Mouse (Mus musculus) limb, embryonic 12.5 days (tissue): ENCODE results near the gene Pappa. TPM values are rescaled to one million over a fixed set of nuclear protein-coding genes. Genes with fewer than 3 reads are reported as not detected.

Source experiments
- ATAC-seq: fragments of 200-750 bp; cut with Nextera tagmentation; 2 replicates; pipeline ENCODE4 v1.8.0; 2017; ENCODE audit warnings: low read depth, moderate TSS enrichment; ENCODE audit not compliant: insufficient number of reproducible peaks, insufficient read depth, low FRiP score, low TSS enrichment
- H3K27ac ChIP-seq: fragments of 300-500 bp; sonication (generic); 2 replicates; pipeline ENCODE4 v1.5.1; 2016; ENCODE audit warnings: mild to moderate bottlenecking, moderate library complexity
- H3K27me3 ChIP-seq: fragments of 300-500 bp; sonication (generic); 2 replicates; pipeline ENCODE4 v1.6.1; 2016; ENCODE audit warnings: mild to moderate bottlenecking, moderate library complexity
- H3K36me3 ChIP-seq: fragments of 300-500 bp; sonication (generic); 2 replicates; pipeline ENCODE4 v1.6.1; 2016; ENCODE audit warnings: mild to moderate bottlenecking, moderate library complexity
- H3K4me1 ChIP-seq: fragments of 300-500 bp; sonication (generic); replicated peaks from 2 replicates; pipeline ENCODE4 v1.6.1; 2016
- H3K4me2 ChIP-seq: fragments of 300-500 bp; sonication (generic); 2 replicates; pipeline ENCODE4 v1.6.1; 2016; ENCODE audit warnings: mild to moderate bottlenecking, moderate library complexity
- H3K4me3 ChIP-seq: fragments of 300-500 bp; sonication (generic); replicated peaks from 2 replicates; pipeline ENCODE4 v1.5.1; 2016; ENCODE audit warnings: mild to moderate bottlenecking
- H3K9ac ChIP-seq: fragments of 300-500 bp; sonication (generic); replicated peaks from 2 replicates; pipeline ENCODE4 v1.6.1; 2016; ENCODE audit warnings: mild to moderate bottlenecking, moderate library complexity
- H3K9me3 ChIP-seq: fragments of 300-500 bp; sonication (generic); 2 replicates; pipeline ENCODE4 v1.6.1; 2016; ENCODE audit warnings: mild to moderate bottlenecking, moderate library complexity
- WGBS: fragments of 180-500 bp; shearing (Covaris S2); methylation state at CpG from one replicate; pipeline ENCODE4 v1.1.7; 2016; 5-methylcytosine and 5-hydroxymethylcytosine counted together
- polyA plus RNA-seq: library from polyadenylated mRNA; unstranded; fragments of >200 nt; fragmentation: Nextera tagmentation; extraction: Ambion mirVana; gene quantifications from 2 replicates; pipeline ENCODE4 v1.2.1, GENCODE M21; 2016

Gene Pappa
- polyA plus RNA-seq, 1 experiment from 2014 or later = 1.1 TPM

DNA sequence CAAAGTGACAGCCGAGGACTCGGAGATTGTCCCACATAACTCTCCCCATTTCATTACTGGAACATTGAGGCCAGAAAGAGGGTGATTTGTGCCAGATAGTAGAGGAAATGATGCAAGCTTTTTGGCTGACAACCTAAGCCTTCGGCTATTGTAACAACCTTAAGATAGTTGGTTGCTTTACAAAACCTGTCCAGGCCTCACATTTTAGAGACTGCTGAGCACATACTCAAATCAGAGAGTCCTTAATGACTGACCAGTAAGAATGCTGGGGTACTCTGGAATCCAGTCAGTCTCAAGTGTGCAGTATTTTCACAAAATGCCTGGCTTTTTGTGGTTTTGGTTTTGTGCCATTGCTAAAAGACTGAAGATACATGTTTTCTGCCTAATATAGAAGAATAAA is 217.8 kb downstream of the Pappa start:
- Histone ChIP-seq H3K4me3 (no peak overlapping the region), H3K4me2 (no peak overlapping the region), H3K9ac (no peak overlapping the region), H3K27me3 (no peaks in the 10 kb centered on the region), H3K9me3 (no peaks in the 10 kb centered on the region), H3K4me1 (no peaks in the 10 kb centered on the region), H3K27ac (no peak overlapping the region), H3K36me3 (no peaks in the 10 kb centered on the region)
- WGBS = 84% methylated on average over 3 of the region's 3 CpGs
- ATAC-seq = no peak

GRCm38 (mm10) chr4:65350521-65350920 is 226.5 kb downstream of the Pappa start:
- no peaks in the 10 kb centered on the region for H3K27me3 ChIP-seq
- no peak overlapping the region for H3K4me3 ChIP-seq
- H3K4me2 ChIP-seq = no peak overlapping the region
- H3K36me3 ChIP-seq = no peaks in the 10 kb centered on the region
- H3K9ac ChIP-seq = no peak overlapping the region
- WGBS = 76% methylated on average over 7 of the region's 7 CpGs
- no peaks in the 10 kb centered on the region for H3K9me3 ChIP-seq
- no peaks in the 10 kb centered on the region for H3K4me1 ChIP-seq
- no peak overlapping the region for H3K27ac ChIP-seq
- ATAC-seq = no peak

GRCm38 (mm10) chr4:65354580-65354979 is 230.6 kb downstream of the Pappa start:
- Histone ChIP-seq H3K36me3 (no peaks in the 10 kb centered on the region), H3K9ac (no peak overlapping the region), H3K4me3 (no peak overlapping the region), H3K9me3 (no peaks in the 10 kb centered on the region), H3K4me2 (no peak overlapping the region), H3K27ac (no peak overlapping the region), H3K27me3 (no peaks in the 10 kb centered on the region), H3K4me1 (no peaks in the 10 kb centered on the region)
- WGBS = 89% methylated on average over 4 of the region's 4 CpGs
- ATAC-seq = no peak

- Histone ChIP-seq H3K27ac (peak overlapping the region; percentile 71), H3K4me3 (no peak overlapping the region), H3K4me1 (no peaks in the 10 kb centered on the region; the same call in 1 of the 2 replicates), H3K9me3 (0 out of 2 replicates have a peak, but pooled peaks cover 4% of the 10 kb centered on the region), H3K4me2 (no peak overlapping the region), H3K9ac (no peak overlapping the region), H3K36me3 (no peaks in the 10 kb centered on the region), H3K27me3 (no peaks in the 10 kb centered on the region)
- ATAC-seq = no peak
Observed at GRCm38 (mm10) chr4:65367135-65367534, 243.2 kb downstream of the Pappa start.

GRCm38 (mm10) chr4:65372731-65373130 is 248.8 kb downstream of the Pappa start:
- H3K4me3 ChIP-seq = no peak overlapping the region
- H3K36me3 ChIP-seq = no peaks in the 10 kb centered on the region
- H3K27ac ChIP-seq = no peak overlapping the region
- no peaks in the 10 kb centered on the region for H3K27me3 ChIP-seq
- ATAC-seq = no peak
- H3K9me3 ChIP-seq = 0 out of 2 replicates have a peak, but pooled peaks cover 4% of the 10 kb centered on the region
- no peak overlapping the region for H3K9ac ChIP-seq
- H3K4me1 ChIP-seq = 0 out of 2 replicates have a peak, but pooled peaks cover 4% of the 10 kb centered on the region
- 95% methylated on average over 3 of the region's 3 CpGs for WGBS
- no peak overlapping the region for H3K4me2 ChIP-seq

GRCm38 (mm10) chr4:65373841-65374240 is 249.9 kb downstream of the Pappa start:
- H3K9me3 ChIP-seq = 0 out of 2 replicates have a peak, but pooled peaks cover 4% of the 10 kb centered on the region
- H3K36me3 ChIP-seq = no peaks in the 10 kb centered on the region
- no peak overlapping the region for H3K9ac ChIP-seq
- no peaks in the 10 kb centered on the region for H3K27me3 ChIP-seq
- whole genome bisulfite sequencing = 21% methylated on average over 1 of the region's 1 CpGs
- H3K4me3 ChIP-seq = no peak overlapping the region
- H3K4me2 ChIP-seq = no peak overlapping the region
- ATAC-seq = no peak
- H3K4me1 ChIP-seq = 0 out of 2 replicates have a peak, but pooled peaks cover 4% of the 10 kb centered on the region
- no peak overlapping the region for H3K27ac ChIP-seq

- no peaks in the 10 kb centered on the region for H3K27me3 ChIP-seq
- H3K27ac ChIP-seq = no peak overlapping the region
- no peaks in the 10 kb centered on the region for H3K9me3 ChIP-seq
- H3K4me3 ChIP-seq = no peak overlapping the region
- H3K36me3 ChIP-seq = no peaks in the 10 kb centered on the region
- H3K4me2 ChIP-seq = no peak overlapping the region
- ATAC-seq = no peak
- H3K4me1 ChIP-seq = 0 out of 2 replicates have a peak, but pooled peaks cover 4% of the 10 kb centered on the region
- no peak overlapping the region for H3K9ac ChIP-seq
- WGBS = 93% methylated on average over 2 of the region's 2 CpGs
Observed at GRCm38 (mm10) chr4:65376571-65376970, 252.6 kb downstream of the Pappa start.

GRCm38 (mm10) chr4:65379461-65379860 is 255.5 kb downstream of the Pappa start:
- Histone ChIP-seq H3K9me3 (no peaks in the 10 kb centered on the region), H3K4me1 (0 out of 2 replicates have a peak, but pooled peaks cover 2% of the 10 kb centered on the region), H3K36me3 (no peaks in the 10 kb centered on the region), H3K9ac (no peak overlapping the region), H3K4me2 (no peak overlapping the region), H3K27me3 (no peaks in the 10 kb centered on the region), H3K4me3 (no peak overlapping the region), H3K27ac (no peak overlapping the region)
- WGBS = 90% methylated on average over 4 of the region's 4 CpGs
- no peak for ATAC-seq

- Histone ChIP-seq H3K4me1 (0 out of 2 replicates have a peak, but pooled peaks cover 2% of the 10 kb centered on the region), H3K27ac (no peak overlapping the region), H3K4me2 (no peak overlapping the region), H3K9me3 (no peaks in the 10 kb centered on the region), H3K9ac (no peak overlapping the region), H3K4me3 (no peak overlapping the region), H3K27me3 (no peaks in the 10 kb centered on the region), H3K36me3 (no peaks in the 10 kb centered on the region)
- no peak for ATAC-seq
- 66% methylated on average over 4 of the region's 4 CpGs for WGBS
Observed at GRCm38 (mm10) chr4:65383070-65383469, 259.1 kb downstream of the Pappa start.

DNA sequence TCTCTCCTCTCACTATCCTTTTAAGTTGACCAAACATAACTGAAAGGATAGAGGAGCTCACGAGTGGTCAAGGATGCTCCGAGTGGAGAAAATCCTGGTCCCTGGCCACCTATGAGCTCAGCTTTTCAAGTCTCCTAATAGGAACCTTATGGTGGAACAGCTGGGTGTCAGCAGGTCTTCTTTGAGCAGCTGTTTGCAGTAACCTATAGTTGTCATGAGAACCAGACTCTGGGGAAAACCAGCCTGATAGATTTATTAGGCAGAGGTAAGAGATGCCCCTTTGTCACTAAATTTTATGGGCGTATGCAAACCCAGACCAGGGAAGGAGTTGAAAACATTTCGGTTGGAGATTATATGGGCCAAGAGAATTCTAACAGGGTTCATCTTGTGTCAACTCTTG is 267.0 kb downstream of the Pappa start:
- Histone ChIP-seq H3K9me3 (no peaks in the 10 kb centered on the region), H3K36me3 (no peaks in the 10 kb centered on the region), H3K4me1 (0 out of 2 replicates have a peak, but pooled peaks cover 3% of the 10 kb centered on the region), H3K4me2 (no peak overlapping the region), H3K9ac (no peak overlapping the region), H3K27ac (no peak overlapping the region), H3K27me3 (no peaks in the 10 kb centered on the region), H3K4me3 (no peak overlapping the region)
- no peak for ATAC-seq
- WGBS = 22% methylated on average over 4 of the region's 4 CpGs

DNA sequence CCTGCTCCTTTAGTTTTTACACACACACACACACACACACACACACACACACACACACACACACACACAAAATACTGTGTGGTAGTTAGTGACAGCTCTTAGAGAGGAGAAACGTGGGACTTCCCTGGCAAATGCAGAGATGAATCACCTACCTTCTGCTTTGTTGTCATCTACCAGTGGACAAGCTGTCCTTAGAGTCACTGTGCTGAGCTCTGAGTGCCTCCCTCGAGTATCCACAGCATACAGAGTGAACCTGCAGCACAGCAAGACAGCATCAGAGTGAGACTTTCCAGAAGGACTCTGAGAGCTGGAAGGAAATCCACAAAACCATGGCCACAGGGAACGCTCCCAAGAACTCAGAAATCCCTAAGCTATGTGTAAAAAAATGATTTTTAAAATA is 272.8 kb downstream of the Pappa start:
- no peak for ATAC-seq
- WGBS = 74% methylated on average over 3 of the region's 3 CpGs
- no peaks in the 10 kb centered on the region for H3K4me1 ChIP-seq

DNA sequence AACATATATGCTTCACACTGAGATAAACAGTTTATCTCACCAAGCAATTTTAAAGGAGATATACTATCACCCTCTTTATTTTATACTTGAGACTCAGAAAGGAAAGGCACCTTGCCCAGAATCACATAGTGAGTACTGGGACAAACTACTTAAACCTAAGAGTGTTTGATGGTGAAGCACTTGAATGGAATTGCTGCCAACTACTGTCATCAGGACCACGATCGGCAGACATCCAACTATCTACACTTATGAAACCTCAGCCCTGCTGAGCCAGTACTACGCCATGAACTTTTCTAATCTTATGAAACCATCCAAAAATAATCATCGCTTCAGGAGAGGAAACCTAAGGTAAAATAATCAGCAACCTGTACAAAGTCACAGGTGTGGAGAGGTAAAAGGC is 275.5 kb downstream of the Pappa start:
- Histone ChIP-seq H3K4me2 (no peak overlapping the region), H3K4me1 (peaks cover 14% of the 10 kb centered on the region), H3K9ac (no peak overlapping the region), H3K4me3 (no peak overlapping the region), H3K27ac (no peak overlapping the region), H3K27me3 (no peaks in the 10 kb centered on the region), H3K9me3 (no peaks in the 10 kb centered on the region), H3K36me3 (no peaks in the 10 kb centered on the region)
- WGBS = 97% methylated on average over 4 of the region's 4 CpGs
- ATAC-seq = no peak

More for the DNA sequence above, 272.8 kb downstream of the Pappa start:
- no peak overlapping the region for H3K4me3 ChIP-seq
- H3K27ac ChIP-seq = no peak overlapping the region
- H3K36me3 ChIP-seq = no peaks in the 10 kb centered on the region
- no peak overlapping the region for H3K9ac ChIP-seq
- H3K9me3 ChIP-seq = no peaks in the 10 kb centered on the region
- no peaks in the 10 kb centered on the region for H3K27me3 ChIP-seq
- no peak overlapping the region for H3K4me2 ChIP-seq
